Mouse (Mus musculus): ENCODE results near the gene Rps6kl1. TPM values are rescaled to one million over a fixed set of nuclear protein-coding genes. Genes with fewer than 3 reads are reported as not detected.

Rps6kl1 gene
- total and polyA plus RNA-seq, 3 experiments: 0.21 to 0.86 (median 0.36) TPM

GRCm38 (mm10) chr12:85115678-85116077 is 35.4 kb downstream of the Rps6kl1 start:
- dilution Hi-C loops (cut with MboI; ENCODE audit: extremely low pct_ligation_motif_present, extremely low pct_unique_long_range_greater_than_20kb, low sequenced_read_pairs) (no loop called here), in situ Hi-C loops (cut with MboI; ENCODE audit: low pct_ligation_motif_present, low pct_unique_long_range_greater_than_20kb, low sequenced_read_pairs) (no loop called here)
- H3K36me3 ChIP-seq (replicated peaks in 1 of 2; ENCODE audit: control insufficient read depth in 1 of 2, insufficient read depth in 1 of 2, low read length in 1 of 2): peaks cover 31 to 74% of the 10 kb centered on the region in 2 experiments
- no peak overlapping the region for H3K27ac ChIP-seq (ENCODE audit: insufficient read depth, low read depth)
- TF ChIP-seq HCFC1 (IDR thresholded peaks at IDR 0.05; ENCODE audit: low read depth, low read length) (no peak), ZNF384 (IDR thresholded peaks at IDR 0.05; ENCODE audit: low read depth, low read length) (no peak), CHD2 (IDR thresholded peaks at IDR 0.05; ENCODE audit: low read length) (no peak), ZMIZ1 (IDR thresholded peaks at IDR 0.05; ENCODE audit: low read depth, low read length) (no peak), POLR2AphosphoS2 (IDR thresholded peaks at IDR 0.05; ENCODE audit: low read depth, low read length) (no peak), CTCF (conservative IDR thresholded peaks at IDR 0.05 in 1 of 2, IDR thresholded peaks at IDR 0.05 in 1 of 2; ENCODE audit: low read depth in 2 of 2, low read length in 2 of 2) (no peak), JUN (IDR thresholded peaks at IDR 0.05; ENCODE audit: insufficient read depth, low read depth, low read length) (no peak), ETS1 (conservative IDR thresholded peaks at IDR 0.05; ENCODE audit: low read depth, low read length) (no peak)
- H3K9ac ChIP-seq (ENCODE audit: insufficient read depth, low read depth): no peak overlapping the region
- H3K27me3 ChIP-seq (replicated peaks): no peaks in the 10 kb centered on the region
- peaks cover 6 to 60% of the 10 kb centered on the region in 2 experiments; a peak in 3 of 4 replicates for H3K4me1 ChIP-seq (ENCODE audit: control insufficient read depth in 1 of 2, insufficient read depth in 2 of 2)
- DNase-seq (ENCODE audit: extremely low read depth): no peak
- H3K79me2 ChIP-seq (replicated peaks; ENCODE audit: control insufficient read depth, extremely low read depth, insufficient read depth, poor library complexity, severe bottlenecking): peaks cover 64% of the 10 kb centered on the region
- no peak overlapping the region for H3K4me2 ChIP-seq (ENCODE audit: insufficient read depth, low read depth, poor library complexity, severe bottlenecking)
- no peaks in the 10 kb centered on the region for H3K9me3 ChIP-seq (replicated peaks; ENCODE audit: low read length)
- H3K4me3 ChIP-seq (replicated peaks in 1 of 3; ENCODE audit: low read depth in 2 of 3, low read length in 2 of 3, poor library complexity in 1 of 3): no peak overlapping the region

- H3K9me3 ChIP-seq (replicated peaks; ENCODE audit: low read length): no peaks in the 10 kb centered on the region
- H3K9ac ChIP-seq (ENCODE audit: insufficient read depth, low read depth): no peak overlapping the region
- TF ChIP-seq E2F4 (IDR thresholded peaks at IDR 0.05; ENCODE audit: insufficient replicate concordance, low read depth, low read length): no peak
- TF ChIP-seq MAX (IDR thresholded peaks at IDR 0.05; ENCODE audit: low read length): no peak
- no peak for TF ChIP-seq POLR2AphosphoS2 (IDR thresholded peaks at IDR 0.05; ENCODE audit: low read depth, low read length)
- no peak for TF ChIP-seq SIN3A (IDR thresholded peaks at IDR 0.05; ENCODE audit: low read length)
- TF ChIP-seq ZNF384 (IDR thresholded peaks at IDR 0.05; ENCODE audit: low read depth, low read length): no peak
- H3K36me3 ChIP-seq (replicated peaks in 1 of 2; ENCODE audit: control insufficient read depth in 1 of 2, insufficient read depth in 1 of 2, low read length in 1 of 2): peaks cover 23 to 58% of the 10 kb centered on the region in 2 experiments
- dilution Hi-C loops (cut with MboI; ENCODE audit: extremely low pct_ligation_motif_present, extremely low pct_unique_long_range_greater_than_20kb, low sequenced_read_pairs) (no loop called here), in situ Hi-C loops (cut with MboI; ENCODE audit: low pct_ligation_motif_present, low pct_unique_long_range_greater_than_20kb, low sequenced_read_pairs) (no loop called here)
- no peak overlapping the region for H3K4me2 ChIP-seq (ENCODE audit: insufficient read depth, low read depth, poor library complexity, severe bottlenecking)
- peaks cover 66% of the 10 kb centered on the region for H3K79me2 ChIP-seq (replicated peaks; ENCODE audit: control insufficient read depth, extremely low read depth, insufficient read depth, poor library complexity, severe bottlenecking)
- H3K27me3 ChIP-seq (replicated peaks): no peaks in the 10 kb centered on the region
- no peak for DNase-seq (ENCODE audit: extremely low read depth)
- no peak overlapping the region for H3K4me3 ChIP-seq (replicated peaks in 1 of 3; ENCODE audit: low read depth in 2 of 3, low read length in 2 of 3, poor library complexity in 1 of 3)
- H3K4me1 ChIP-seq (ENCODE audit: control insufficient read depth in 1 of 2, insufficient read depth in 2 of 2): peaks cover 6 to 70% of the 10 kb centered on the region in 2 experiments; a peak in 3 of 4 replicates
- no peak overlapping the region for H3K27ac ChIP-seq (ENCODE audit: insufficient read depth, low read depth)
Observed at GRCm38 (mm10) chr12:85113917-85114316, 37.1 kb downstream of the Rps6kl1 start.

GRCm38 (mm10) chr12:85113337-85113736 is 37.7 kb downstream of the Rps6kl1 start:
- H3K79me2 ChIP-seq (replicated peaks; ENCODE audit: control insufficient read depth, extremely low read depth, insufficient read depth, poor library complexity, severe bottlenecking): peaks cover 65% of the 10 kb centered on the region
- DNase-seq (ENCODE audit: extremely low read depth): no peak
- H3K9ac ChIP-seq (ENCODE audit: insufficient read depth, low read depth): no peak overlapping the region
- peaks cover 18 to 52% of the 10 kb centered on the region in 2 experiments for H3K36me3 ChIP-seq (replicated peaks in 1 of 2; ENCODE audit: control insufficient read depth in 1 of 2, insufficient read depth in 1 of 2, low read length in 1 of 2)
- in situ Hi-C loops (cut with MboI; ENCODE audit: low pct_ligation_motif_present, low pct_unique_long_range_greater_than_20kb, low sequenced_read_pairs): no loop called here
- dilution Hi-C loops (cut with MboI; ENCODE audit: extremely low pct_ligation_motif_present, extremely low pct_unique_long_range_greater_than_20kb, low sequenced_read_pairs): no loop called here
- TF ChIP-seq SIN3A (IDR thresholded peaks at IDR 0.05; ENCODE audit: low read length) (no peak), POLR2AphosphoS2 (IDR thresholded peaks at IDR 0.05; ENCODE audit: low read depth, low read length) (no peak), KAT2A (IDR thresholded peaks at IDR 0.05; ENCODE audit: insufficient replicate concordance, low read length) (no peak), ELF1 (IDR thresholded peaks at IDR 0.05; ENCODE audit: low read depth, low read length) (no peak), ZMIZ1 (IDR thresholded peaks at IDR 0.05; ENCODE audit: low read depth, low read length) (no peak)
- H3K4me1 ChIP-seq (ENCODE audit: control insufficient read depth in 1 of 2, insufficient read depth in 2 of 2): peaks cover 6 to 73% of the 10 kb centered on the region in 2 experiments; a peak in 3 of 4 replicates
- H3K4me3 ChIP-seq (replicated peaks in 1 of 3; ENCODE audit: low read depth in 2 of 3, low read length in 2 of 3, poor library complexity in 1 of 3): no peak overlapping the region
- H3K4me2 ChIP-seq (ENCODE audit: insufficient read depth, low read depth, poor library complexity, severe bottlenecking): no peak overlapping the region
- no peak overlapping the region for H3K27ac ChIP-seq (ENCODE audit: insufficient read depth, low read depth)
- H3K27me3 ChIP-seq (replicated peaks): no peaks in the 10 kb centered on the region
- no peaks in the 10 kb centered on the region for H3K9me3 ChIP-seq (replicated peaks; ENCODE audit: low read length)
